Mouse (Mus musculus): ENCODE data around the gene Arl4c.
"Not testable (repeated sequence)": the region's sequence is repeated elsewhere in the genome, so short reads cannot be mapped to it uniquely, and the experiment has no call there.

Gene Arl4c

DNA sequence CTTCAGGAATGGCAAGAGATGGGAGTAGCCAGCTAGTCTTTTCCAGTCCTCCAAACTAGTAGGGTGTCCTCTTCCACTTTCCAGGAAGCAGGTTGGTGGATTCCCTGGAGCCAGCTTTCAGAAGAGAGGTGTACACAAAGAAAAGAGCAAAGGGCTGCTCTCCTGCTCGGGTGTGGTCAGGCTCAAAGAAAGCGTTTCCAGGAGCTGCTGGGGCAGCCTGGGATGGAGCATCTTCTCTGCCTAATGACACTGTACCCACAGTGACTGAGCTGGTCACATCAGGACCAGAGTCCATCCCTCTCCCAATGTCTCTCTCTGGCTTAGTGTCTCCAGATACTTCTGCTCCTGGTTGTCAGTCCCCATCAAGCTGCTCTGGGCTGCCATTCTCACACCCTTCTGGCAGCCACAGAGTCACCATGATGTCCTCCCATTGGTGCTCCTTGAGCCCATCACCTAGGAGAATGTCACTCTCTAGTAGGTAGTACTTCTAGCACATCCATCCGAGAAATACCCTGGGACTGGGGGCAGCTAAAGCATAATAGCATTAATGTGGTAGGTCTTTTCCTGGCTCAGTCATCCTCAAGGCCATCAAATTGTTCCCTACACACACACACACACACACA, 46.4 kb downstream of the Arl4c start:
- DNase-seq (ENCODE audit: low spot score in 2 of 2), result no peak

DNA sequence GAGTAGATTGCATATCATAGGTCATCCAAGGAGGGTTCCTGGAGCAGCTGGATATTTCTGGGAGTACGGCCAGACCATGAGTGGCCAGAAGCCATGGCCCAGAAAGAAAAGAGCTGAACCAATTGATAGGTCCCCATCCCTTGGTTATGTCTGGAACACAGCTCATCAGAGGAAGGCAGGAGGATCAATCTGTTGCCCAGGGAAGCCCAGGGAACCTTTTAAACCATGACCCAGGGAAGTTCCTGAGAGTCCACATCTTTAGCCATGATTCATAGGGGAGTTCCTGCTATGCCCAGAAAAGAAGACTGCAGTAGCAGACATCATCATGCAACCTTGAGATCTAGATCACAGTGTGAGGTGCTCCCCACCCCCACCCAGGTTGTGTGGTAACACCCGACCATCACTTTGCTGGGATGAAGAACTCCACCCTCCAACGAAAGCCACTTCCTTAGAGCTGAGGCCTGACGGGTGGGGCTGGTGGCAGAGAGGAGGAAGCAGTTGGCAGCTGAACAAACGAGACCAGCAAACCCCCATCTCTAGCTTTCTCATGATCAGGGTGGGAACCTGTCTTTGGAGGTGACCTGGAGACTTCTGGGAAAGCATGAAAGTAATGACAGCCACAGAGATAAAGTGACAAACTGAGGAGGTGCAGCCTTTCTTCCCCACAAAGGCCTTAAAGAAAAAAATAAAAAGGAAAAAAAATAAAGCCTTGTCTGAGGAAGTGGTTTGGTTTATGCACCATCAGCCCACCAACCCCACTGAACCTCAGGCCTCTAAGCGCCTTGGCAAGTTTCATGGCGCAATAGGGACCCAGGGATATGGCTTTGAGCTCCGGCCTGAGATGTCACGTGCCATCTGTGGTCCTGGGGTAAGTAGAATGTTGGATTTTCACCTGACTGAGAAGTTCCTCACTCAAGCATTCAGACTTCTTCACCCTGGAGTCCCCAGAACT, 47.2 kb downstream of the Arl4c start:
- DNase-seq (ENCODE audit: low spot score in 2 of 2), result no peak

DNA sequence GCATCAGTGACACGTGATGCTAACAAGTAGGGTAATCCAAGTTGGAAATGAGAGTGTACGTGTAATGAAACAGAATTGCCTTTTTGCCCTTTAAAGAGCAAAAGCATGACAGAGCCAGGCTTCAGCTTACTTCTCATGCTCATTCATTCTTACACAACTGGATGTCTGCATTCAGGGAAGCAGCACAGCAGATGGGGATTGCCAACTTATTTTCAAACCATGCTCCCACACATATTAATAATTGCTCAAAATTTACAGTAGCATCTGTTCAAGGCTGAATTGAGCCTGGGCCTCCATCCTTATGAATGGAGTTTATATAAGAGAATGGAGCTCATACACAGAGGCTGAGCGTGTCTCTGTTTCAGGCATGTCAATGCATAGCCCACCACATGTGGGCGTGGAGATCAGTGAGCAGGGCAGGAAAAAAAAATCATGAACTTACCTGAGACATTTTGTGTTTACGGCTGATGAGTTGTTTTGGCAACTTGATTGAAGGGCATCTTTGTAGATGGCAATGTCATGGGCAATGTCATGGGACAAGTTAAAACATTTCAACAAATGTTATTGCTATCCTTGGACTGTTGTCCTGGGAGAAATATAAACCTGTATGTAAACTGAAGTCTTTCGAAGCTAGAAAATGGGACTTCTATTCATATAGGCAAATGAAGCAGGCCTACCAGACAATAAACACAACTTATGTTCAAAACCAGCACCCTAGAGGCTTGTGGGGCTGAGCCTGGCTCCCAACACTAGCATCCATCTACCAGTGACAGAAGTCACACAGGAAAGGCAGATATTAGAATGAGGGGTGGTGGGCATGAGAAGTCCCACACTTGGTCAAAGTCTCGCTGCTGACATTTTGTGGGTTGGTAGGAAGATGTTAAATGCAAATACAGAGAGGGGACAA, 48.2 kb downstream of the Arl4c start:
- DNase-seq (ENCODE audit: low spot score in 2 of 2), result no peak

DNA sequence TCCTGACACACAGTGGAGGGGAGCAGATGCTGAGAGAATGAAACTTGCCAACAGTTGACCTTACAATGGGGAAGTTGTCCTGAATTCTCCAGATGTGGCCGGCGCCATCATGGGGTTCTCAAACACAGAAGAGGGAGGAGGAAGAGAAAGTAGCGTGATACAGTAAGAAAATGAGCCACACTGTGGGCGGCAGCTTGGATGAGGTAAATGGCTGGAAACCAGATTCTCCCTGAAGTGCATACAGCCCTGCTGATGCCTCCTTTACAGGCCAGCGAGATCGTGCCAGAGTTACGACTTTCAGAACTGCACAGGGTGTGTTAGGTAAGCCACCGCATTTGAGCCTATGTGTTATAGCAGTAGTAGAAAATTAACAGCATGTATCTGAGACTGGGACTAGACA, 49.3 kb downstream of the Arl4c start:
- no peak for DNase-seq (ENCODE audit: low spot score in 2 of 2)

DNA sequence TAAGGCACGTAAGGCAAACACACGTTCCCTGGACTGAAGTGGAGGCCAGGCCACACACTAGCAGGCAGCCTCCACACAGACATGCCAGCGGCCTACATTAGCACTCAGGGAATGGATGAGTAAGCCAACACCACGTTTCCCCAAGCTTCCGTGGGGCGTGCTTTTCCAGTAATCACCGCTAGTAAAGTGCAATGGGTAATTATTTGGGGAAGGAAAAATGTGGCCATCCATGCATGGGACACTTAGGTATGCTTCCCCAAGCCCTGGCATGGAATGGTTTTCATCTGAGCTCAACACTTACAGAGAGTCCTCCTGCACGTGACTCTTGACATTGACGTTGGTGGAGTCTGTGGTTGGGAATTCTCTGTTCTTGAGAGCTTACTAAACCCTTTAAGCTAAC, 50.4 kb downstream of the Arl4c start:
- no peak for DNase-seq (ENCODE audit: low spot score in 2 of 2)

DNA sequence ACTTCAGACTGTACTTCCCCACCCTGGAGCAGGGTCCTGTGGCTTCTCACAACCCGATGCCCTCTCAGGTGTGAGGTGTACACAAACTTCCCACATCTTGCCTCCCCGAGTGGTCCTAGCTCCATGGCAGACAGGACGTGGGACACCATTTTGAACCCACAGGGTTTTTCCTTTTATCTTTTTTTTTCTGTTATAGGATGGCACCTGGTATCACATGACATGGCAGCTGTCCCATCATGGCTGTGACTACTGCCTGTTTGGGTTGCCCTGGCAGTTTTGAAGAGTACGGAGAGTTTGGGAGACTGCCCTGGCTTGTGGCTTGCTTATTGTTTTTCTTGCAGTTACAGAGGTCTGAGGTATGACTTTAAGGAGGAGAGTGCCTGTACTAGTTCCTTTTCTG, 53.3 kb downstream of the Arl4c start:
- DNase-seq (ENCODE audit: low spot score in 2 of 2), result no peak

DNA sequence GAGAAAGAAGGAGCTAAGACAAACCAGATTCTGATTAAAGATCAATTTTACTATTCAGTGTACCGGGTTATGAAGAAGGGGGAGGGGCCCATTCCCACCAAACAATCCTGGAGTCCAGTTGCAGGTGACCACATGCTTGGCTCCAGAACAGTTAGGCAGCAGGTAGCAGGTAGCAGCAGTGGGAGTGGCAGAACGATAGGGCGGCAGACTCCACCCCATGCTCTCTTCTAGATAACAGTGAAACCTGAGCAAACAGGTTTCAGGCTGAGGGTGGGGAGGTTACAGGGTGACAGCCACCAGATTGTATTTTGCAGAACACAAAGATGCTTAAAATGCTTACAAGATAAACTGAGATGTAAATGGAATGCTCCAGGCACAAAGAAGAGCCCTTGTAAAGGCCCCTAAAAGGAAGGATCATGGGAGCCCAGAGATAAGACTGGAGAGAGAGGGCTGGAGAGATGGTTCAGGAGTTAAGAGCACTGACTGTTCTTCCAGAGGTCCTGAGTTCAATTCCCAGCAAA, 56.4 kb downstream of the Arl4c start:
- no peak for DNase-seq (ENCODE audit: low spot score in 2 of 2)

DNA sequence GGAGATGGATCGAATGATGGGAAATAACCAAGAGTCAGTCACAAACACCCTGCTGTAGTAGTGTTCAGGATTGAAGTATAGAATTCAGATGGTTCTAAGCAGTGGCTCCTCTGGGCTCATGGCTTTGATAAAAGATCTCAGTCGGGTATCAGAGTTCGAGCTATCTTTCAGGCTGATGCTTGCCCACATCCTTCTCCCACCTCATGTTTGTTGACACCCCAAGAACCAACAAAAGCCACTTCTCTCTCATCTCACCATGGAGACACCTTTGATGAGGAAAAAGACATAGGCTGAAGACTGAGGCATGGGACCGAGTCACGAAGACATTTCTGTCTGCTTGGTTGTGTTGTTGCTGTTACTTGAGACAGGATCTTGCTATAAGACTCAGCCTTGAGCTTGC, 57.6 kb downstream of the Arl4c start:
- DNase-seq (ENCODE audit: low spot score in 2 of 2), result no peak

DNA sequence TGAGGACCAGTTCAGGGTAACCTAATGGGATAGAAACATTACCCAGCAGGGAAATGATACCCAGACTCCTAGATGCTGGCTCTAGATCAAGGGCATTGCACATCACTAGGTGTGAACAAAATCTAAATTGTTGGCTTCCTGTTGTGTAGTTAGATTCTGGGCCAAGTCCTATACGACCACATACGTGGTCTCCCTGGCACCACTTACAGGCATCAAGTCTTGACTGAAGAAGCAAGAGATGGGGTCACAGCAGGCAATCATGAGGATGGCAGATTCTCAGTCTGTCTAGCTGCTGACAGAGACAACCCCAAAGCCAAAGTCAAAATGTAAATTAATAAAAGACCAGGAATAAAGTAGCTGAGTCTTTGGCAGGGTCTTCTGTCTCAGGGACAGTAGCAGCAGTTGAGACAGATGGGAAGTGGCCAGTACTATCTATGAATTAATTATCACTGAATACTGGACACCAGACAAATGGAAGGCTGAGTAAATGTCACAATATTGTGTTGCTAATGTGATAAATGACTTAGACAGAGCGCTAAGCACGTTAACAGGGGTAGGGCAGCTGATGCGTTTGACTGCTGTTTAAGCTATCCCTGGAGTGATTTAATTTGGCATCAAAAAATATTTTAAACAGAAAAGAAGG, 58.7 kb downstream of the Arl4c start:
- DNase-seq (ENCODE audit: low spot score in 2 of 2), result no peak

DNA sequence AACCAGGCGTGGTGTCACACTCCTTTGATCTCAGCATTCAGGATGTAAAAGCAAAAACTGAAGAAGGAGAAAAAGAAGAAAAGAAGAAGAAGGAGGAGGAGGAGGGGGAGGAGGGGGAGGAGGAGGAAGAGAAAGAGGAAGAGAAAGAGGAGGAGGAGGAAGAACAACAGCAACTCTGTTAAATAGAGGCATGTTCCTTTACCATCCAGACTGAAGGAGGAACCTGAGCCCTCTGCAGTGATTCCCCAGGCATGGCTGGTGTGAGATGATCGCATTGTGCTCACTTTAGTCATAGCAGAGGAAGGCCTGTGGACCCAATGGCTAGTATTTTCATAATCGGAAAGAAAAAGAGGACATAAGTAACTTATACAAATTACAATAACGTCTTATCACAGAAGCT, 59.3 kb downstream of the Arl4c start:
- no peak for DNase-seq (ENCODE audit: low spot score in 2 of 2)

DNA sequence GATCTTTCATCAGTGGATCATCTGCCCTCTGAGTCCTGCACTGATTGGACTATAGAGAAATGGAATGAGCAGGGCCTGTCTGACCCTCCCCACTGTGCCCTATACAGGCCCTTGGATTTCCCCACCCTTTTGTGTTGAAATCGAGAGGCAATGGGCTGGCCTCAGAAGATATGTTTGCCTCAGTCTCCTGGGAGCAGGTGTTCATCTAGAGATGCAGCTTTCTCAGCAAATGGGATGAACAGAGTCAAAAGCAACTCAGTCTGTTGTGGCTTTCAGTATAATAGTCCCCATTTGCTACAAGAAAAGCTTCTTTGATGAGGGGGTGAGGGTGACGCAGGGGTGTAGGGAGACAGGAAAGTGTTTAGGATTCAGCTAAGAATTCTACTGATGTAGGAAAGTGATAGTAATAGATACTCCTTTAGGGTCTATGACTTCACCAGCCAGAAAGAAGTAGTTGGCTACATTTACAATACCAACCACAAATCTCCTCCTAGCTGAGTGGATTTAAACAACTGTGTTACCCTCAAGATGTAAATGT, 60.3 kb downstream of the Arl4c start:
- no peak for DNase-seq (ENCODE audit: low spot score in 2 of 2)

DNA sequence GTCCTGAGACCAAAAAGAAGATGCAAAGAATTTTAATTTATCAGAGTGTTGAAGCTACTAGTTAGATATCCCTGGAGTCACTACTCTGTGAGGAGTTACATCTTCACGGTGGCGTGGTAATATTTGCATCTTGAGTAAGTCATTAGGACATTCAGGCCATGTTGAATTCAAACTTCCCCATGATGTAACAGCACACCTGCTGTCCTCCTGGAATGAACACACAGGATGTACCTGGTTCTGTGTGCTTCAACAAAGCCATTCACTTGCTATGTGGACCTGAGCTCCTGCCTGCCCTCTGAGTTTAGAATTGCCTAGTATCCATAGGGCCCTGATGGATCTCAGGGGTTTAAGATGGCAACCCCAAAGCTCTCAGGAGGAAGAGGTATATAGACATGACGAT, 60.8 kb downstream of the Arl4c start:
- no peak for DNase-seq (ENCODE audit: low spot score in 2 of 2)

DNA sequence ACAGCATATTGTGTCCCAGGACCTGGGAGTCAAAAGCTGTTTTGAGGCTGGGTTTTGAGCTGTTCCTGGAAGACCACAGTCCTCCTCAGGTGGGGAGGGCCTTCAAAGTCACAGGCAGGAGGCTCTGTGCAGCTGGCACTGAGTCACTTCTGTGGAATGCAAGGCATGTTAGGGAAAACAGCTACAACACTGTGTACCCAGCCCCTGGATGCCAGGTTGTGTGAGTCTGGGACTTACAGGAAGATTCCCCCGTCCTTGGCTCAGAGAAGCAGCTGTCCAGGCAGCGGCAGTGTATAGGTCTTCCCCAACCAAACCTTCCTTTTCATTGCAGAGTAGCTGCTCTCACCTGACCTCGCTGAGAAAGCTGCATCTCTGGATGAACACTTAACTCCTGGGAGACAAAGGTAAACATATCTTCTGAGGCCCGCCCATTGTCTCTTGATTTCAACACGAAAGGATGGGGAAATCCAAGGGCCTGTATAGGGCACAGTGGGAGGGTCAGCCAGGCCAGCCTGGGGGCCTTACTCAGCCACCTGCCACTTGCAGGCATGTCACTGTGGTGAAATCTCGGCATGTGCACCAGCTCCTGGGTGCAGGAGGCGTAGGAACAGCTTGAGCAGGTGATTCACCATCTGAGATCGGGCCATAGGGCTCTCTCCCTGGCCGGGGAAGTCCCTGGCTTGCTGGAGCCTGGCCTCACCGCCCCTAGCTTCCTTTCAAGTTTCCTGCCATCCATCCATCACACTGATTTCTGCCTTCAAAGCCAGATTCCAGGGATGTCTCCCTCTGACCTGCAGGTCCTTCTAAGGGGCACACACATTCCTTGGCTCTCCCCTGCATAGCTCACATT, 62.4 kb downstream of the Arl4c start:
- DNase-seq (ENCODE audit: low spot score in 2 of 2), result no peak

DNA sequence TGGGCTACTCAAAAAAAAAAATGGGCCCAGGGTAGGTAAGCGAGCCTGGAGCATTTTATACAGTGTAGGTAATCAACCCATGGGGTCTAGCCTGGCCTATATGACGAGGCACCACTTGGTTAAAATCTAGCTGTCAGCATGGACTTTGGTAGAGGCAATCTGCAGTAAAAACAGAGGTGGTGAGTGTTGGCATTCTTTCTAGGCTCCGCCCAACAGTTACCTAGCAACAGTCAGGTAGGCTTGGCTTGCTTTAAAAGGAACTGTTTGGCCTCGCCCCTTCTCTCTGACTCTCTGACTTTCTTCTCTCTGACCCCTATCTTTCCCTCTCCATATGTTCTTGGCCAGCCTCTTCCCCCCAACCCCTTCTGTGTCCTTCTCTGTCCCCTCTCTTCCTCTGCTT, 63.4 kb downstream of the Arl4c start:
- no peak for DNase-seq (ENCODE audit: low spot score in 2 of 2)

DNA sequence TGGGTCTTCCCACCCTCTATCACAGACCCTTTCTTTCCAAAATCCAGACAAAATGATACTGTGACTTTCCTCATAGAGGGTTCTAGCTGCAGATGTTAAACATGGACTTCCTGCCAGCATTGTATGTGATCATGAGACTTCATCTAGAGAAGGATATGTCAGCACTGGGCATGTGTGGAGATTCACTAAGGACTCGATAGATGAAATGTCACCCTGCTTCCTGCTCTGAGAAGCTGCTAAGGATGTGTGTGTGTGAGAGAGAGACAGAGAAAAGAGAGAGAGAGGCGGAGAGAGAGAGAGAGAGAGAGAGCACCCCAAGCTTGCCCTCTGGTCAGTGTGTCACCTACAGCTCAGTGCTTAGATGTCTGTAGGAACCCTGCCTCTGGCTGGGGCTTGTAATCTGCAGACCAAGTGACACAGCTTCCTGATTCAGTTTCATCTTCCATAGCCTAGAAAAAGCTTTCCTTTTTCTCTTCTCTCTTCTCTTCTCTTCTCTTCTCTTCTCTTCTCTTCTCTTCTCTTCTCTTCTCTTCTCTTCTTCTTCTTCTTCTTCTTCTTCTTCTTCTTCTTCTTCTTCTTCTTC, 65.4 kb downstream of the Arl4c start:
- not testable (repeated sequence) for DNase-seq (ENCODE audit: low spot score in 2 of 2)

DNA sequence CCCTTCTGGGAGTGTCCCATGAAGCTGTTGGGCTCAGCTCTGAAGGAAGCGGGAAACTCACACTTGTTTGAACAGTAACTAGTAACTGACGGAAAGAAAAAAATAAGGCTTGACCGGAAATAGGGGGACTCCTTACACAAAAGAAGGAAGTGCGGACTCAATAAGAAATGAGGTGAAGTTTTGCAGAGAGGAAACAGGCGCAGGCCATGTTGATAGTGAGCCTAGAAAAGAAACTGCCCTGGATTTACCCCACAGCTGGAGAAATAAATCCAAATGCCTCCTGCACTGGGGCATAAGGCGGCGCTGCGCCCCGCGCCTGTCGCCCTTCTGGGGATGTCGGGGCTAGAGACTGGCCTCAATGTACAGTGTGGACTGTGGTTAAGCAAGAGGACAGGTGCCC, 66.4 kb downstream of the Arl4c start:
- DNase-seq (ENCODE audit: low spot score in 2 of 2), result no peak

DNA sequence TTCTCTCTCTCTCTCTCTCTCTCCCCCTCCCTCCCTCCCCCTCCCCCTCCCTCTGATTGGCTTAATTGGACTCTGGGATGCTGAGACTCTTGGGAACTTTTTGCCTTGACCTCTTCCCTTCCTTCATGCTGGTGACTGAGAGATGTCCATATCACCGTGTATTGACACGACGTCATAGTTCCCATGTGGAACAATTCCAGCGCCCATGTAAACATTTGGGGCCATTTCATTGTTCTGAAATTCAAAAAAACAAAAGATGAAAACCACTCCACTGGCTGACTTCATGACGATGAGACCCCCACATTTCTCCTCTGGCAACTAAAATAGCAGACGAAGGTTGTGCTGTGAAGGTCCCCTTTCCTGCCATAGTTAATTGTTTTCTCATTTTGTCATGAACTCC, 69.2 kb downstream of the Arl4c start:
- DNase-seq (ENCODE audit: low spot score in 2 of 2), result no peak

DNA sequence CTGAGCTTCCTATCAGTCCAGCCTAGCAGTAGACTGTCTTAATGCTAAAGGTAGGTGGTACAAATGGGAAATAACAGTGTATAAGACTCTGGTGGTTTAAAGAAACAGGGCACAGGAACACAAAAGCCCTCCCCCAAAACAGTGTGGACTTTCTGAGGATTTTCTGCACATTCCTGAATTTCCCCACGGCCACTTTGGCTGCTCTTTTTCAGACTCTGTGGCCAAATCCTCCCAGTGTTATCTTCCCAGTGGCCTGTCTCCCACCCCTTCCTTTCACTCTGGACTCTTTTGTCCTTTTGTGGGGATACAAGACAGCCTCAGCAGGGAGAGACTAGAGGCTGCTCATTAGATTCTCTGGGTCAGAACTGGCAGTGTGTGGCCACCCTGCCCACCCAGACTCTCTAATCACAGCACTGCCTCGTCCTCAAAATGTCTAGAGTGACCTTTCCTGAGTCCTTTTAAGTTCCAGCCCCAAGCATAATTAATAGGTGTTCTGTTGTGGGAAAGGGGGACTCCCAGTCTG, 72.0 kb downstream of the Arl4c start:
- DNase-seq (ENCODE audit: low spot score in 2 of 2), result no peak

DNA sequence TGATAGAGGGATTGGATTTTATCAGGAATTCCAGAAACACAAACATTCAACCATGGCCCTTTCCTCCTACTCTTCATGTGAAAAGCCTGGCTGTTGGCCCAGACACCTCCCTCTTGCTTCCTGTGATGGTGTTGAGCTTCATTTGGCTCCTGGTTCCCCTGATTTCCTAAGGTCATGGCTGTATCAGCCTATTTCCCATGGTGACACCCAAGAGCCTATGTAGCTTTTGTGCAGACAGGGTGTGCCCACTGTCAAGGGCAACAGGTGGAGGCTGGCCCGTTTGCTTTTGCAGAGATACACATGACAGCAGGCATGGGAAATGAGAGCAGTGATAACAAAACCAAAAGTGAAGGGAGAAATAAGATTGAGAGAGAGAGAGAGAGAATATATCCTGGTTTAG, 76.8 kb downstream of the Arl4c start:
- no peak for DNase-seq (ENCODE audit: low spot score in 2 of 2)

DNA sequence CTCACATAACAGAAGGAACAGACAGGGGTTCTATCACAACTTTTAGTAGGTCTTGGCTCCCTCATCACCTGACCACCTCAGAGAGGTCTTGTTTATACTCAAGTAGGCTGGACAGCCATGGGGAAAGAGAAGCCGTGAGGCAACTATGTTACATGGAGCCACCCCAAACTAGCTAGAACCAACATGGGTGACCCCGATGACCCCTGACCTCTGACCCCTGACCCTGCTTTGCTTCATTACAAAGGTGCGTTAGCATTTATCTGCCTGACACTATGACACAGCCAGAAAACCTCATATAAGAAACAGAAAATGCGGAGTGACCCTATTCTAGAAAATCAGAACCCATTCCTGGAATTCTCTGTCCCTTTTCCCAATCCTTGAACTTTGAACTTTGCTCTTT, 77.6 kb downstream of the Arl4c start:
- DNase-seq (ENCODE audit: low spot score in 2 of 2), result no peak
